Mouse (Mus musculus): ENCODE results near the gene Trim42. TPM values are rescaled to one million over a fixed set of nuclear protein-coding genes. Genes with fewer than 3 reads are reported as not detected.
A peak's percentile ranks its signal among the peaks of the same experiment; 100 is the strongest.

The Trim42 gene
- not detected in 2 replicates for polyA plus RNA-seq (2012; rRNA removed)

DNA sequence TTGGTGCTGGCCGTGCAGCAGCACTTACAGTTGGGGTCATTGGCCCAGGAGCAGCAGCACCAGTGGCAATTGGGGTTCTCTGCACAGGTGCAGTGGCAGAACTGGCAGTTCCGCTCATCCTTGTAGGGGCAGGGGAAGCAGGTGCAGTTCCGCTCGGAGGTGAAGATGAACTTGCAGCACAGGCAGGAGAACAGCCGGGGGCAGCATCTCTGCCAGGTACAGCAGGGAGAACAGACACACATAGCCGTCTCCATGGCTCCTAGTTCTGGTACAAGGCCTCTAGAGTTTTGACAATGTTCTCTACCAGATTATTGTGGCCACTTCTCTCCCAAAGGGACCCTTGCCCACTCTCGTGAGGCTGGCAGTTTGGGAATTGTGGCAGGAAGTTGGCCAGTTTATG lies at the start of gene Trim42:
Gene Trim42 (minus strand): TSS at position 368 of the 400 bp plus-strand sequence.
- 79% methylated on average over 7 of the region's 7 CpGs for WGBS
- Histone ChIP-seq H3K27me3 (ENCODE audit: control insufficient read depth, insufficient read depth, low read length) (no peaks in the 10 kb centered on the region), H3K36me3 (ENCODE audit: control insufficient read depth, insufficient read depth, low read length) (no peaks in the 10 kb centered on the region), H3K27ac (ENCODE audit: insufficient read depth, low read depth, low read length) (no peak within 1 kb of the TSS), H3K4me3 (ENCODE audit: low read depth, low read length) (no peak within 1 kb of the TSS), H3K4me1 (ENCODE audit: control insufficient read depth, insufficient read depth, insufficient read length, low read length) (no peaks in the 10 kb centered on the region)
- TF ChIP-seq POLR2A (IDR thresholded peaks at IDR 0.05; ENCODE audit: low read depth, low read length): no peak
- TF ChIP-seq CTCF (IDR thresholded peaks at IDR 0.05; ENCODE audit: extremely low read depth, insufficient read length, insufficient replicate concordance, low read depth, low read length): no peak

DNA sequence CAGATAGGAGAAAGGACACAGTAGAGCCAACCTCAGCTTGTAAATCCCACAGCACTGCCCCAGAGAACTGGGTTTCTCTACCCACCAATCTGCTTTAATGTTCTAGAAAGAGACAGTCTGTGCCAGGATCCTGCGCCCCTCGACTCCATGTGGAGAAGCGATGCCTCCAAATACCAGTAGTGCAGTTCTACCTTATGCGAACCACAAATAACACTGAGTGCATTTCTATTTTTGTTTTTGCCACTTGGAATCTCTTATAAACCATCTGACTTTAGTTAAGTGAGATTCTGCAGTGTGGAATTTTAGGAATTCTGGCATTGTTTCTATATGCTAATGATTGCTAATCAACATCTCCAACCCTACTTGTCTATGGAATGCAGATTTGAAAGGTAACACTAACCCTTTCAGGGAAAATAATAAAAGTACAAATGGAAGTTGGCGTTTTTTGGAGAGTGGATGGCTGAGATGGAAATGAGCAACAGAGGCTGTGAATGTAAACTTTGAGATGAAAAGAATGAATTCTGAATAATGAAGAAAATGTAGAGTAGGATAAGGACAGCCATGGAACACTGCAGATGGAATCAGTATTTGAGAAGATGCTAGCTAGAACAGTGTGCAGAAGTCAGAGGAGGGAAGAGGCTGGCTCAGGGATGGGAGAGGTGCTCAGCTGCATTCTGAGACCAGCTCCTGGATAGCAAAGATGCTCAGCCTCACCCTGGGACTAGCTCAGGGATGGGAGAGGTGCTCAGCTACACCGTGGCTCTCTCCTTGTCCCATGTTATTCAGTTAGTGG lies 45.3 kb upstream of the Trim42 start:
- no peak for TF ChIP-seq POLR2A (IDR thresholded peaks at IDR 0.05; ENCODE audit: low read depth, low read length)
- no peak for TF ChIP-seq CTCF (IDR thresholded peaks at IDR 0.05; ENCODE audit: extremely low read depth, insufficient read length, insufficient replicate concordance, low read depth, low read length)
- 71% methylated on average over 6 of the region's 6 CpGs for WGBS
- Histone ChIP-seq H3K36me3 (ENCODE audit: control insufficient read depth, insufficient read depth, low read length) (no peaks in the 10 kb centered on the region), H3K27me3 (ENCODE audit: control insufficient read depth, insufficient read depth, low read length) (no peaks in the 10 kb centered on the region), H3K4me1 (ENCODE audit: control insufficient read depth, insufficient read depth, insufficient read length, low read length) (no peaks in the 10 kb centered on the region), H3K4me3 (ENCODE audit: low read depth, low read length) (no peak overlapping the region), H3K27ac (ENCODE audit: insufficient read depth, low read depth, low read length) (no peak overlapping the region)

DNA sequence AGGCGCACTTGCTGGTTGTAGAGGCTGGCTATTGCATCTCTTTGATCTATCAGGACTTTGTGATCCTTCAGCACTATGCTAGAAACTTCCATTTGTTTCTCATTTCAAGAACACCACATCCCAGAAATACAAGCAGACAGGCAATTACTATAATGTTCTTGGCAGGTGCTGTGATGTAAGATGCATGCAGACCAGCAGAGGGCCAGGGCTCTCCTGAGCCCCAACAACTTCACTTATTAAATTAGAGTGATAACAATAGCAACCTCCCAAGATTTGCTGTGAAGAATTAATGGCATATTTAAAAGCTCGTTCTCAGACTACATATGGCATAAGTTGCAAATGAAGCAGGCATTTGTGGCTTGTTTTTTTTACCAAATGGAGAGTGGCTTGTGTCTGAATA lies 38.4 kb upstream of the Trim42 start:
- no peak overlapping the region for H3K27ac ChIP-seq (ENCODE audit: insufficient read depth, low read depth, low read length)
- no peak for TF ChIP-seq CTCF (IDR thresholded peaks at IDR 0.05; ENCODE audit: extremely low read depth, insufficient read length, insufficient replicate concordance, low read depth, low read length)
- TF ChIP-seq POLR2A (IDR thresholded peaks at IDR 0.05; ENCODE audit: low read depth, low read length): no peak
- no peaks in the 10 kb centered on the region for H3K4me1 ChIP-seq (ENCODE audit: control insufficient read depth, insufficient read depth, insufficient read length, low read length)
- no peaks in the 10 kb centered on the region for H3K36me3 ChIP-seq (ENCODE audit: control insufficient read depth, insufficient read depth, low read length)
- H3K27me3 ChIP-seq (ENCODE audit: control insufficient read depth, insufficient read depth, low read length): no peaks in the 10 kb centered on the region
- WGBS: 74% methylated on average over 2 of the region's 2 CpGs
- no peak overlapping the region for H3K4me3 ChIP-seq (ENCODE audit: low read depth, low read length)

DNA sequence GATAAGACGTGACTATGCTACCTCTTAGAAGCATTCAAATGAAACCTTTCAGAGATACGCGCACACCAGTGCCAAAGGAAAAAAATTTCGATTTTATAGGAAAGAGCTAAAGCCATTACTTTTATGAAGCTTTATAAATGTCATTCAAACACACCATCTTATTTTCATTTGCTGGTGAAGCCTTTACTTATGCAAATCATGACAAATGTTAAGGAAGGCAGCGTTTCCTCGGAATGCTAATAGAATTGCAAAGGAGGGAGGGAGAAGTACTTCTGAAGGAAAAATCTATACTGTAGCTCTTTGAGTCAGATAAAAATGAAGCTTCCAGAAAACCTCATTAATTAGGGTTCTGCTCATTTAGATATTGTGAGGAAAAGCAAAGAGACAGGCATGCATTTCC lies 13.3 kb downstream of the Trim42 start:
- TF ChIP-seq CTCF (IDR thresholded peaks at IDR 0.05; ENCODE audit: extremely low read depth, insufficient read length, insufficient replicate concordance, low read depth, low read length): no peak
- TF ChIP-seq POLR2A (IDR thresholded peaks at IDR 0.05; ENCODE audit: low read depth, low read length): no peak
- WGBS: 69% methylated on average over 6 of the region's 6 CpGs
- Histone ChIP-seq H3K4me1 (ENCODE audit: control insufficient read depth, insufficient read depth, insufficient read length, low read length) (no peaks in the 10 kb centered on the region), H3K4me3 (ENCODE audit: low read depth, low read length) (no peak overlapping the region), H3K27me3 (ENCODE audit: control insufficient read depth, insufficient read depth, low read length) (no peaks in the 10 kb centered on the region), H3K36me3 (ENCODE audit: control insufficient read depth, insufficient read depth, low read length) (no peaks in the 10 kb centered on the region), H3K27ac (ENCODE audit: insufficient read depth, low read depth, low read length) (no peak overlapping the region)

DNA sequence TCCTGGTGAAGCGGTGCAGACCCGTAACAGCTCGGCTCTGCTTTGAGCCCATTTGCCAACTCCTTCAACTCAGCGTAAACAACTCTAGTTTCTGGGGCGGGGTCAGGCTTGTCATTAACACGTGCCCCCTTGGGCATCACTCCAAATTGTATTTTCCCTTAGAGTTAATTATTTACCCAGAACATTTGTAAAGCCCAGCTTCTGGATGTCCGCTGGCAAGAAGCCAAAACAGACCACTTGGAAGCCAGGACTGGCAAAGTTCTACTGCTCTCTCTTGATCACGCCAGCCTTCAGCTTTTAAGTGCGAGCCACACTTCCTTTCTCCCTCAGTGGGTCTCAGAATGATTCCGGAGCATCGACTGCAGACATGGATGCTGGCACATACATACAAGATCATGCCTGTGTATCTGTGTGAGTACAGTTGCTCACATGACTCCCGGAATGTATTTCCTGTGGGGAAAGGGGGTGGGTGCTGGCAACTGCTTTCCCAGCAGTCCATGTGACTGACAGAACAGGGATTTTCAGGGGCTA lies 24.9 kb downstream of the Trim42 start:
- H3K27me3 ChIP-seq (ENCODE audit: control insufficient read depth, insufficient read depth, low read length): no peaks in the 10 kb centered on the region
- H3K27ac ChIP-seq (ENCODE audit: insufficient read depth, low read depth, low read length): no peak overlapping the region
- no peak for TF ChIP-seq CTCF (IDR thresholded peaks at IDR 0.05; ENCODE audit: extremely low read depth, insufficient read length, insufficient replicate concordance, low read depth, low read length)
- WGBS: 15% methylated on average over 12 of the region's 12 CpGs
- H3K36me3 ChIP-seq (ENCODE audit: control insufficient read depth, insufficient read depth, low read length): no peaks in the 10 kb centered on the region
- no peaks in the 10 kb centered on the region for H3K4me1 ChIP-seq (ENCODE audit: control insufficient read depth, insufficient read depth, insufficient read length, low read length)
- no peak overlapping the region for H3K4me3 ChIP-seq (ENCODE audit: low read depth, low read length)

- no peak for TF ChIP-seq POLR2A (IDR thresholded peaks at IDR 0.05; ENCODE audit: low read depth, low read length)
- no peak for TF ChIP-seq CTCF (IDR thresholded peaks at IDR 0.05; ENCODE audit: extremely low read depth, insufficient read length, insufficient replicate concordance, low read depth, low read length)
- H3K4me3 ChIP-seq (ENCODE audit: low read depth, low read length): no peak overlapping the region
- H3K4me1 ChIP-seq (ENCODE audit: control insufficient read depth, insufficient read depth, insufficient read length, low read length): no peaks in the 10 kb centered on the region
- H3K27me3 ChIP-seq (ENCODE audit: control insufficient read depth, insufficient read depth, low read length): no peaks in the 10 kb centered on the region
- no peaks in the 10 kb centered on the region for H3K36me3 ChIP-seq (ENCODE audit: control insufficient read depth, insufficient read depth, low read length)
- 32% methylated on average over 5 of the region's 5 CpGs for WGBS
- no peak overlapping the region for H3K27ac ChIP-seq (ENCODE audit: insufficient read depth, low read depth, low read length)
These were observed 28.0 kb downstream of the Trim42 start for GRCm38 (mm10) chr9:97341772-97342171.

GRCm38 (mm10) chr9:97322846-97323245 lies 46.9 kb downstream of the Trim42 start:
- no peaks in the 10 kb centered on the region for H3K36me3 ChIP-seq (ENCODE audit: control insufficient read depth, insufficient read depth, low read length)
- no peak overlapping the region for H3K27ac ChIP-seq (ENCODE audit: insufficient read depth, low read depth, low read length)
- no peak overlapping the region for H3K4me3 ChIP-seq (ENCODE audit: low read depth, low read length)
- no peaks in the 10 kb centered on the region for H3K27me3 ChIP-seq (ENCODE audit: control insufficient read depth, insufficient read depth, low read length)
- TF ChIP-seq CTCF (IDR thresholded peaks at IDR 0.05; ENCODE audit: extremely low read depth, insufficient read length, insufficient replicate concordance, low read depth, low read length): peak; percentile 44; the same call in 1 of the 2 replicates
- TF ChIP-seq POLR2A (IDR thresholded peaks at IDR 0.05; ENCODE audit: low read depth, low read length): no peak
- no peaks in the 10 kb centered on the region for H3K4me1 ChIP-seq (ENCODE audit: control insufficient read depth, insufficient read depth, insufficient read length, low read length)
- WGBS: 69% methylated on average over 3 of the region's 3 CpGs
